Mouse (Mus musculus) kidney, postnatal 10 days (tissue): ENCODE results near the gene Kcnip1.

Source experiments
- DNase-seq: peaks from one replicate; pipeline ENCODE4 v3.0.0; 2021; ENCODE audit warnings: mixed read lengths

The Kcnip1 gene

GRCm38 (mm10) chr11:33749408-33749807, 243.5 kb downstream of the Kcnip1 start:
- no peak for DNase-seq

- DNase-seq: no peak
Observed at GRCm38 (mm10) chr11:33748754-33749153, 244.2 kb downstream of the Kcnip1 start.

- no peak for DNase-seq
Observed at GRCm38 (mm10) chr11:33747402-33747955, 245.5 kb downstream of the Kcnip1 start.

- peak; percentile 71 for DNase-seq
Observed at GRCm38 (mm10) chr11:33746402-33746801, 246.6 kb downstream of the Kcnip1 start.

GRCm38 (mm10) chr11:33745821-33746329, 247.1 kb downstream of the Kcnip1 start:
- no peak for DNase-seq

GRCm38 (mm10) chr11:33744429-33744828, 248.5 kb downstream of the Kcnip1 start:
- no peak for DNase-seq

GRCm38 (mm10) chr11:33740187-33740586, 252.8 kb downstream of the Kcnip1 start:
- no peak for DNase-seq

GRCm38 (mm10) chr11:33736426-33736825, 256.5 kb downstream of the Kcnip1 start:
- DNase-seq: no peak

- peak; percentile 81 for DNase-seq
Observed at GRCm38 (mm10) chr11:33733269-33733668, 259.7 kb downstream of the Kcnip1 start.

- DNase-seq: no peak
Observed at GRCm38 (mm10) chr11:33732358-33732757, 260.6 kb downstream of the Kcnip1 start.

GRCm38 (mm10) chr11:33721297-33721696, 271.7 kb downstream of the Kcnip1 start:
- DNase-seq: peak; percentile 80

- no peak for DNase-seq
Observed at GRCm38 (mm10) chr11:33706777-33707176, 286.2 kb downstream of the Kcnip1 start.

- no peak for DNase-seq
Observed at GRCm38 (mm10) chr11:33701958-33702459, 290.9 kb downstream of the Kcnip1 start.

GRCm38 (mm10) chr11:33701236-33701957, 291.6 kb downstream of the Kcnip1 start:
- no peak for DNase-seq

- no peak for DNase-seq
Observed at GRCm38 (mm10) chr11:33700725-33701124, 292.2 kb downstream of the Kcnip1 start.

GRCm38 (mm10) chr11:33690181-33690580, 302.8 kb downstream of the Kcnip1 start:
- no peak for DNase-seq

- no peak for DNase-seq
Observed at GRCm38 (mm10) chr11:33685904-33686303, 307.0 kb downstream of the Kcnip1 start.

GRCm38 (mm10) chr11:33680151-33680550, 312.8 kb downstream of the Kcnip1 start:
- DNase-seq: peak; percentile 79

- DNase-seq: no peak
Observed at GRCm38 (mm10) chr11:33670105-33670965, 322.6 kb downstream of the Kcnip1 start.

GRCm38 (mm10) chr11:33668376-33668775, 324.6 kb downstream of the Kcnip1 start:
- DNase-seq: no peak

- no peak for DNase-seq
Observed at GRCm38 (mm10) chr11:33663599-33663998, 329.4 kb downstream of the Kcnip1 start.

- no peak for DNase-seq
Observed at GRCm38 (mm10) chr11:33660016-33660913, 332.7 kb downstream of the Kcnip1 start.
